Mouse (Mus musculus) gastrocnemius, postnatal 4 days (tissue): Measurements from ENCODE around the gene Vmn1r73. TPM values are rescaled to one million over a fixed set of nuclear protein-coding genes. Genes with fewer than 3 reads are reported as not detected.

ENCODE experiments used
- DNase-seq, 2 experiments: peaks; one replicate each; pipeline ENCODE4 v3.0.0; 2021 to 2022; ENCODE audit warnings: low spot score in 2 of 2, mixed read lengths in 2 of 2
- long read RNA-seq, 2 experiments: library from polyadenylated mRNA; stranded (forward); transcript quantifications; one replicate each; pipeline ENCODE4 v2.0.0; 2021
- total RNA-seq, 2 experiments: library from RNA; stranded (reverse); gene quantifications; 2 replicates each; pipeline ENCODE4 v1.2.3; 2021

The Vmn1r73 gene
- total RNA-seq: not detected
- long read RNA-seq, experiment 1: 0 reads
- long read RNA-seq, experiment 2: 0 reads

DNA sequence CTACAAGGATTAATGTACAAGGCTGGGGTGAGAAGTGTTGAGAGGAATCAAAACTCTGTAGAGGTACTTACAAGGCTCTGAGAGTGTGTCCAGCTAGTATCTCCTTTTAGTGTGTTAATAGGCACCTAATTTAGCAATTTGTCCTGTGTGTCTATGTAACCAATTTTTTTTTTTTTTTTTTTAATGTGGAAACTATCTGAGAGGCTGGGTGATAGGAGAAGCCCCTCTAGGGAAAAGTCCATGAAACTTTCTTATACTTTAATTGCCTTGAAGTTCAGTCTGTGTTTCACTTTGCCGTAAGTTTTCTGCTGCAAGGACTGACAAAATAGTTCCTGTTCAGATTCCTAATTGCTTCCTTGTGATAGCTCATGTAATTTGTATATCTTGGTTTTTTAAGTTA lies at the start of gene Vmn1r73:
Gene Vmn1r73 (plus strand): TSS at position 301 of the 400 bp plus-strand sequence.
- DNase-seq: no peak

Other genes starting within 250 kb of the Vmn1r73 start
- gene Zscan4-ps2, start 216.0 kb upstream of the Vmn1r73 start, total RNA-seq: not detected
- not detected for gene Zscan4-ps3, start 121.0 kb upstream of the Vmn1r73 start, total RNA-seq
- not detected for gene Vmn1r72, start 50.1 kb upstream of the Vmn1r73 start, total RNA-seq
- gene Vmn1r74, start 103.7 kb downstream of the Vmn1r73 start, total RNA-seq: not detected
- gene Vmn1r75, start 144.4 kb downstream of the Vmn1r73 start, total RNA-seq: not detected
- not detected for gene Vmn1r76, start 207.9 kb downstream of the Vmn1r73 start, total RNA-seq